Mouse (Mus musculus) lung, embryonic 15.5 days (tissue): Measurements from ENCODE around the gene Ppp1r1b. TPM values are rescaled to one million over a fixed set of nuclear protein-coding genes. Genes with fewer than 3 reads are reported as not detected.
A peak's percentile ranks its signal among the peaks of the same experiment; 100 is the strongest.

Experiments used
- ATAC-seq: fragments of 200-750 bp; cut with Nextera tagmentation; 2 replicates; pipeline ENCODE4 v1.8.0; 2017; ENCODE audit warnings: moderate number of reproducible peaks, borderline replicate concordance; ENCODE audit not compliant: low FRiP score, low TSS enrichment; ENCODE audit errors: extremely low read depth
- H3K27ac ChIP-seq: fragments of 300-500 bp; sonication (generic); 2 replicates; pipeline ENCODE4 v1.5.1; 2015; ENCODE audit warnings: moderate library complexity, mild to moderate bottlenecking, inconsistent platforms
- H3K27me3 ChIP-seq: fragments of 300-500 bp; sonication (generic); 2 replicates; pipeline ENCODE4 v1.6.1; 2015; ENCODE audit warnings: inconsistent platforms
- H3K36me3 ChIP-seq: fragments of 300-500 bp; sonication (generic); 2 replicates; pipeline ENCODE4 v1.6.1; 2015; ENCODE audit warnings: inconsistent platforms
- H3K4me1 ChIP-seq: fragments of 300-500 bp; sonication (generic); 2 replicates; pipeline ENCODE4 v1.6.1; 2015; ENCODE audit warnings: inconsistent platforms
- H3K4me2 ChIP-seq: fragments of 300-500 bp; sonication (generic); 2 replicates; pipeline ENCODE4 v1.6.1; 2015; ENCODE audit warnings: inconsistent platforms, mild to moderate bottlenecking, moderate library complexity
- H3K4me3 ChIP-seq: fragments of 300-500 bp; sonication (generic); 2 replicates; pipeline ENCODE4 v1.5.1; 2015; ENCODE audit warnings: mild to moderate bottlenecking, inconsistent platforms
- H3K9ac ChIP-seq: fragments of 300-500 bp; sonication (generic); 2 replicates; pipeline ENCODE4 v1.6.1; 2015; ENCODE audit warnings: inconsistent platforms
- H3K9me3 ChIP-seq: fragments of 300-500 bp; sonication (generic); 2 replicates; pipeline ENCODE4 v1.6.1; 2016; ENCODE audit warnings: inconsistent platforms
- WGBS: fragments of 180-500 bp; shearing (Covaris S2); methylation state at CpG from one replicate; pipeline ENCODE4 v1.1.7; 2015; 5-methylcytosine and 5-hydroxymethylcytosine counted together
- polyA plus RNA-seq: library from polyadenylated mRNA; unstranded; fragments of >200 nt; fragmentation: Nextera tagmentation; extraction: Ambion mirVana; gene quantifications from 2 replicates; pipeline ENCODE4 v1.2.1, GENCODE M21; 2015

Ppp1r1b gene
- polyA plus RNA-seq, 1 experiment from 2014 or later: 5.5 TPM

DNA sequence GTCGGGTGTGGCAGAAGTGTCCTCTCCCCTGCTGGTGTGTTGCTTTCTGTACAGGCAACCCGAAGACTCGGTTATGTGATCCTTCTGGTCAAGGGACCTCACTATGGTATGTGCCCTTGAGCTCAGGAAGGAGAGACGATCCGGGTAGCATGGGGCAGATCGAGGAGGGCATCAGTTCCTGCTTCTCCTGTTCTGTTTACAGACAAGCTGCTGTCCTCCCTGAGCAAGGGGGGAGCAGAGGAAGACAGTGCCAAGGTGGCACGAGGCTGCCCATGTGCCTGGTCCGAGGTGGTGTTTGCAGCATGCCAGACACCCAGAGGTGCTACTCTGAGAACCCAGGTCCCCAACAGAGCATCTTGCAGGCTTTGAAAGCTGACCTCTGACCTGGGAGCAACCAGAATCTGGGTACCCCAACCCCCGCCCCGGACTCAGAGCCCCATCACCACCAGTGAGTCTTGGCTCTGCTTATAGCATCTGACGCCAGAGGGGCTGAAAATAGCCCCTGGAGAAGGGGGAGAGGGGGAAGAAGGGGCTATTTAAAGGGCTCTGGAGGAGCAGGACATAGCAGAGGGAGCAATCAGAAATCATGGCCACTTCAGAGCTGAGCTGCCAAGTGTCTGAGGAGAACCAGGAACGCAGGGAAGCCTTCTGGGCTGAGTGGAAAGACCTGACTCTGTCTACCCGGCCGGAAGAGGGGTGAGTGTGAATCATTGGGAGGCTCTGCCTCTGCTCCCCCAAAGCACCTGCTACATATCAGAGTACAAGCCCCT, 35.2 kb downstream of the Ppp1r1b start, which contains the start of gene Tcap:
Gene Tcap, plus strand, starts transcription at position 551 of the 770 bp plus-strand sequence.
- Histone ChIP-seq H3K4me3 (no peak within 1 kb of the TSS), H3K4me1 (peaks cover 26% of the 10 kb centered on the region), H3K27me3 (peaks cover 42% of the 10 kb centered on the region), H3K27ac (no peak within 1 kb of the TSS), H3K4me2 (no peak within 1 kb of the TSS), H3K36me3 (peaks cover 18% of the 10 kb centered on the region), H3K9me3 (no peaks in the 10 kb centered on the region), H3K9ac (no peak within 1 kb of the TSS)
- ATAC-seq: no peak
- WGBS: 55% methylated on average over 14 of the region's 14 CpGs

DNA sequence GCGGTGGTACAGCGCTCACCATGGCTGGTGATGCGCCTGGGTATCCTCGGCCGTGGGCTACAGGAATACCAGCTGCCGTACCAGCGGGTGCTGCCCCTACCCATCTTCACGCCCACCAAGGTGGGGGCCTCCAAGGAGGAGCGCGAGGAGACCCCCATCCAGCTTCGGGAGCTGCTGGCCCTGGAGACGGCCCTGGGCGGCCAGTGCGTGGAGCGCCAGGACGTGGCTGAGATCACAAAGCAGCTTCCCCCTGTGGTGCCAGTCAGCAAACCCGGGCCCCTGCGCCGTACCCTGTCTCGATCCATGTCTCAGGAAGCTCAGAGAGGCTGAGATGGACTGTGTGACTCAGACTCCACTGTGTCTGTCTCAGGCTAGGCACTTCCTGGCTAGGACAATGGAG, 36.0 kb downstream of the Ppp1r1b start:
- Histone ChIP-seq H3K4me1 (peaks cover 33% of the 10 kb centered on the region), H3K36me3 (peaks cover 10% of the 10 kb centered on the region), H3K4me3 (no peak overlapping the region), H3K4me2 (no peak overlapping the region), H3K27me3 (peaks cover 50% of the 10 kb centered on the region), H3K27ac (no peak overlapping the region), H3K9ac (no peak overlapping the region), H3K9me3 (no peaks in the 10 kb centered on the region)
- ATAC-seq: no peak
- 71% methylated on average over 20 of the region's 20 CpGs for WGBS

DNA sequence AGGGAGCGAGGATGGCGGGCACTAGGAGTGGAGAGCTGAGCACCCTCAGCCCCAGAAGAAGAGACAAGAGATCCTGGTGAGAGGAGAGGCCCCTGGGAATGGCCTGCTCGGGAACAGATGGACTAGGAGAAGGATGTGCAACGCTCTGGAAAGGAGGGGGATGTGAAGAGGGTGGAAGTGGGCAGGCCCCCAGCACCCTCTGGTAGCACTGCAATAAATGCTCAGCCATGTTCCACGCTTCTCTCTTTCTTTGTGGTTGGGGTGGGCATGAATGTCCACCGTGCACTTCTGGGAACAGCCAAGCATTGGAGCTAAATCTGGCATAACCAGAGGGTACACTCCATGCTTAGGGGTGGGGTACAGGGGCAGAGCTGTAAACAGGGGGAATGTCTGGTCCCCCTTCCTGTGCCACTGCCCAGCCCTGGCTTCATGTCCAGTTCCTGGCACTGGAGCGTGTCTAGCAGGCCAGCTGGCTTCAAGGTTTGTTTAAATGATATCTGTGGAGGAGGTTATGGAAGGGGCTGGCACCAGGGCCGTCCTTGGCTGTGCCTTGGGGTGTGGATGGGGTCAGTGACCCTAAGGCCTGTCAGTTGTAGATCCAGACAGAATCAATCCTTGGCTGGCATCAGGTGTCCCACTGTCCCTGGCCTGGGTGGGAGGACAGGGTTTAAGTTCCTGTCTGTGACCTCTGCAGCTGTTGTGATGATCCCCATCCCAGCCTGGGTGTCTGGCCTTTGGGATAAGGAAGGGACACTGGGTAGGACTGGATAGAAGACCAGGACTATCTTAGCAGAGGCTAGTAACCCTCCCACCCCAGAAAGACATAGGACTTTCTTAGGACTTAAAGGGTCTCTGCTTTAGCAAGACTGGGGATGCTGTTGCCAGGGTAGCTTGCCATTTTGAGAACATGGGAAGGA, 36.8 kb downstream of the Ppp1r1b start:
- Histone ChIP-seq H3K36me3 (peaks cover 8% of the 10 kb centered on the region; the same call in 1 of the 2 replicates), H3K4me2 (no peak overlapping the region), H3K9ac (no peak overlapping the region), H3K4me1 (peaks cover 28% of the 10 kb centered on the region), H3K4me3 (no peak overlapping the region), H3K27ac (no peak overlapping the region), H3K27me3 (peaks cover 50% of the 10 kb centered on the region), H3K9me3 (no peaks in the 10 kb centered on the region)
- WGBS: 66% methylated on average over 8 of the region's 8 CpGs
- no peak for ATAC-seq

DNA sequence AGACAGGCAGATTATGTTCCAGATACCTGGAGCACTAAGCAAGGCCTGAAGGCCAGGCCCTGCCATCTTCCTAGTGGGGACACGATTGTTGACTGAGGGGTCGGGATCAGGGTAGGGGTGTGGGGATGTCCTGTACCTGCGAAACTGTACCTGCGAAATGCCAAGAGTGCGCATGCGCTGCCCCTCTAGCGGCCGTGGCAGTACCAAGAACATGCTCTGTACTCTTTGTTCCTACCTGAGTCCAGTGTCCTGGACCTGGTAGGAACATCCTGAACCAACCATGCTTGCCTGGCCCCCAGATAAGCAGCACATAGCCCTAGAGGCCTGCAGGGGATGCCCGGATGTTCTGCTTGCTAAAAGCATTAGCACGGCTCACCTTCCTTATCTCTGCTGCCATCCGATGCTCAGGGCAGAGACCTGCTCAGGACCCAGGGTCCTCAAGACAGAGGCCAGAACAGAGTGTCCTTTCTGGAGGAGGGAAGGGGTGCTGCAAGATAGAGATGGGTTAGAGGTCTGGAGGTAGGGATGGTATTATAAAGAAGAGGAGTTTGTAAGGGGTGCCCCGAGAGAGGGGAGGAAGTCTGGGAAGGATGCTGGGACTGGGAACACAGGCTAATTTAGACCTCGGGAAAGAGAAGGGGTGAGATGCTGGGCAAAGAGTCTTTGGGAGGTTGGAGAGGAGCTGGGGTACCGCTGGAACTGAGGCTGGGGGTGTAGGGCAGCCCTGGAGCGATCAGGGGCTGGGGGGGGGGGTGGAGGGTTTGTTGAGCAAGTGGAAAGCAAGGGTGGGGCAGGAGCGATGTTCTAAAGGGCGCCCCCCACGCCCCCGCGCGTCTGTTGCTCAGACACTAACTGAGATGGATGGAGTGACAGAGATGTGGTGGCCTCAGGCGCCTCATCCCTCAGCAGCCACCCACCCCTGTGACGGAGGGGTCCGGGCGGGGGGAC, 37.7 kb downstream of the Ppp1r1b start, which contains the start of gene Pnmt:
Gene Pnmt, plus strand, starts transcription at position 813 of the 948 bp plus-strand sequence.
- Histone ChIP-seq H3K27ac (no peak within 1 kb of the TSS), H3K27me3 (peaks cover 54% of the 10 kb centered on the region), H3K9me3 (no peaks in the 10 kb centered on the region), H3K4me2 (no peak within 1 kb of the TSS), H3K36me3 (0 out of 2 replicates have a peak, but pooled peaks cover under 1% of the 10 kb centered on the region), H3K4me3 (no peak within 1 kb of the TSS), H3K9ac (no peak within 1 kb of the TSS), H3K4me1 (peaks cover 28% of the 10 kb centered on the region)
- no peak for ATAC-seq
- 38% methylated on average over 25 of the region's 25 CpGs for WGBS

DNA sequence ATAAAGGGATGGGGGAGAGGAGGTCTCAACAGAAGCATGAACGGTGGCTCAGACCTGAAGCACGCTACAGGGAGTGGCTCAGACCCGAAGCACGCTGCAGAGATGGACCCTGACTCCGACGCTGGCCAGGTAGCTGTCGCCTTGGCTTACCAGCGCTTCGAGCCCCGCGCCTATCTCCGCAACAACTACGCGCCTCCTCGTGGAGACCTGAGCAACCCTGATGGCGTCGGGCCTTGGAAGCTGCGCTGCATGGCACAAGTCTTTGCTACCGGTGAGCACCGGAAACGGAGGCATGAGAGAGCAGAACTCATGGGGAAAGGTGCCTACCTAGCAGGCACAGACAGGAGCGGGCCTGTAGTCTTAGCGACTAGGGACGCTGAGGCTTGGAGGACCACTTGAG, 38.4 kb downstream of the Ppp1r1b start:
- WGBS: 9% methylated on average over 24 of the region's 24 CpGs
- Histone ChIP-seq H3K9ac (no peak overlapping the region), H3K4me1 (peaks cover 31% of the 10 kb centered on the region), H3K27me3 (peaks cover 54% of the 10 kb centered on the region), H3K9me3 (no peaks in the 10 kb centered on the region), H3K27ac (no peak overlapping the region), H3K36me3 (no peaks in the 10 kb centered on the region), H3K4me2 (no peak overlapping the region), H3K4me3 (no peak overlapping the region)
- ATAC-seq: no peak

DNA sequence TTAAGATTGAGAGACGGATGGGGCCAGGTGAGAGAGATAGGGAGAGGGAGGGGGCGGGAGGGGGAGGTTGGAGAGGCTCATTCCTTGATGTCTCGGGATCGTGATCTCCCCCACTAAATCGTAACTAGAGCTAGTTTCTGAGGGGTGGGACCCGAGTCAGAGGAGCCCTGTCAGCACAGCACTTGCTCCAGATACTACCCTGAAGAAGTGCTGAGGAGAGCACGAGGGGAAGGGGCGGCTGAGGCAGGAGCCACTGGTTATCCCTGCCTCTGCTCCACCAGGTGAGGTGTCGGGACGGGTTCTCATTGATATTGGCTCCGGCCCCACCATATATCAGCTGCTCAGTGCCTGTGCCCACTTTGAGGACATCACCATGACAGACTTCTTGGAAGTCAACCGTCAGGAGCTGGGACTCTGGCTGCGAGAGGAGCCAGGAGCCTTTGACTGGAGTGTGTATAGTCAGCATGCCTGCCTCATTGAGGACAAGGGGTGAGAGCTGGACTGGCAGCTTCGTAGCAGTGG, 38.9 kb downstream of the Ppp1r1b start:
- Histone ChIP-seq H3K4me2 (no peak overlapping the region), H3K27me3 (peaks cover 54% of the 10 kb centered on the region), H3K36me3 (no peaks in the 10 kb centered on the region), H3K4me1 (peaks cover 36% of the 10 kb centered on the region), H3K4me3 (no peak overlapping the region), H3K9ac (no peak overlapping the region), H3K27ac (no peak overlapping the region), H3K9me3 (no peaks in the 10 kb centered on the region)
- 33% methylated on average over 14 of the region's 14 CpGs for WGBS
- no peak for ATAC-seq

DNA sequence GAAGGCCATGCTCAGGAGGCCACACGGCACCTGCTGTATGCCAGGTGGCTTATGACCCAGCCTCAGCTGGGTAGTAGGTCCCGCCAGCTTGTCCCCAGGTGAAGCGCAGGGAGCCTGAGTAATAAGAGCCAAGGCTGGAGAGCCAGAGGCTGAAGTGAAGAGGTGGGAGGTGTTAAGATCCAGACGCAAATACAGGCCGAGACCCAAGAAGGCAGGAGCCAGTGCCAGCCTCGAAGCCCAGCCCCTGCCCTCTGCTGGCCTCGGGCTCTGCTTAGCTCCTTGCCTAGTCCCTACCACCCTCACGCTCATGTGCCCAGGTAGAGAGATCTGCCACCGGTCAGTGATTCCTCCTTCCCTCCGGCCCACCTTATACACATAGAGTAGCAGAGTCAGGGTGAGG, 40.1 kb downstream of the Ppp1r1b start:
- H3K36me3 ChIP-seq: no peaks in the 10 kb centered on the region
- H3K4me3 ChIP-seq: no peak overlapping the region
- H3K9ac ChIP-seq: no peak overlapping the region
- H3K4me1 ChIP-seq: peaks cover 48% of the 10 kb centered on the region
- no peak overlapping the region for H3K4me2 ChIP-seq
- no peaks in the 10 kb centered on the region for H3K9me3 ChIP-seq
- WGBS: 59% methylated on average over 10 of the region's 10 CpGs
- H3K27me3 ChIP-seq: peaks cover 54% of the 10 kb centered on the region
- ATAC-seq: no peak
- H3K27ac ChIP-seq: no peak overlapping the region

DNA sequence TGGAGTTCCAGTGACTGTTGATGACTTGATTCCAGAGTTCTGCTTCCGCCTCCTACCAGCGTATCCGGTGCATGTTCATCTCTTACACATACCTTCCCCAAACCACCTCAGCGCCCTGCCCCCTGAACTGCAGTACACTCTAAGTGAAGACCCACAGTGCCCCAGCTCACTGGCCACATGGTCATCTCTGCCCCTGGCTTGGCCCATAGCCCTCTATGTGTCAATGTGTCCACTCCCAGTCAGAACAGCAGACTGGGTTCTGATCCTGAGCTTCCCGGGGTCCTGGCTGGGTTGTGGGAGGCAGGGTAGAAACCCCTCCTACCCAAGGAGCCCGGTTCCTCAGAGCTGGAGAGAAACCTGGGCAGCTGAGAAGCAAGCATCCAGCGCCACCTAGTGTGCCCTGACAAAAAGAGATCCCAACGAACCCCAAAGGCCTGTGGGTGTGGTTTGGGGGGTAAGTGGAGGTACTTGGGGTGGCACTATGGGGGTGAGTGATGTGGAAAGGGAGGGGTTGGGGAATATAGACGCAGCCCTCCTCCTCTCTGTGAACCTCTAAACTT, 41.1 kb downstream of the Ppp1r1b start:
- Histone ChIP-seq H3K4me1 (peaks cover 58% of the 10 kb centered on the region), H3K27ac (no peak overlapping the region), H3K4me2 (no peak overlapping the region), H3K4me3 (no peak overlapping the region), H3K27me3 (peaks cover 53% of the 10 kb centered on the region), H3K36me3 (no peaks in the 10 kb centered on the region), H3K9ac (no peak overlapping the region), H3K9me3 (no peaks in the 10 kb centered on the region)
- no peak for ATAC-seq
- 20% methylated on average over 9 of the region's 9 CpGs for WGBS

DNA sequence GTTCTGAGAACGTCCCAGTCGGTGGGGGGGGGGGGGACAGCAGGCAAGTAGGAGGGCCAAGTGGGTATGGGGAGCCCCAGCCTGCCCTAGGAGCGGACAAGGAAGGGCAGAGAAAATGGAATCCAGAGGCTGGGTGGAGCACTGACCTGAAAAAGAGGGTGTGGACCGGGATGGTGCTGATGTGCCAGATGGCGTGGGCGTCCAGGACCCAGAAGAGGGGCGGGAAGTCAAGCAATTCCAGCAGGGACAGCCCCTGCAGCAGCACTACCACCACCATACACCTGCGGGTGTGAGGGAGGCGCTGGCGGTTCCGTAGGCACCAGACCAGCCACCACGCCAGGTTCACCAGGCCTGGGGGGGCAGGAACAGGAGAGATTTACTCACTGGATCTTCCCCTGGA, 41.9 kb downstream of the Ppp1r1b start:
- Histone ChIP-seq H3K9ac (no peak overlapping the region), H3K4me1 (peaks cover 66% of the 10 kb centered on the region), H3K4me3 (no peak overlapping the region), H3K4me2 (no peak overlapping the region), H3K27ac (no peak overlapping the region), H3K27me3 (peaks cover 45% of the 10 kb centered on the region), H3K36me3 (no peaks in the 10 kb centered on the region), H3K9me3 (no peaks in the 10 kb centered on the region)
- WGBS: 72% methylated on average over 12 of the region's 12 CpGs
- no peak for ATAC-seq

DNA sequence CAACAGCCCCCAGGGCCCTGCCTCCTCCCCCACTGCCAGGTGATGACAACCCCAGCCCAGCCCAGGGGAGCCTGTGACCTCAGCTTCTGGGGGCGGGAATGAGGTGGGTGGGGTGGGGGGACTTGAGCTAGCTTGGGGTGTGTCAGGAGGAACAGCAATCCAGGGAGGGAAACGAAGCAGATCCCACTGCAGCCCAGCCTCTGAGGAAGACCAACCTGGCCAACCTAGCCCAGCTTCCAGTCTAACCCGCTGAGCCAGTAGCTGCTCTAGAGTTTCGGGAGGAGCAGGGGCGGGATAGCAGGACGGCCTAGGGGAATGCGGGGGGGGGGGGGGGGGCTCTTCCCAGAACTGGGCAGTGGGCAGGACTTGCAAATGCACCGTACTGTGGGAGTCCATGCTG, 43.8 kb downstream of the Ppp1r1b start:
- H3K27ac ChIP-seq: peak overlapping the region; percentile 78
- 10% methylated on average over 7 of the region's 8 CpGs for WGBS

DNA sequence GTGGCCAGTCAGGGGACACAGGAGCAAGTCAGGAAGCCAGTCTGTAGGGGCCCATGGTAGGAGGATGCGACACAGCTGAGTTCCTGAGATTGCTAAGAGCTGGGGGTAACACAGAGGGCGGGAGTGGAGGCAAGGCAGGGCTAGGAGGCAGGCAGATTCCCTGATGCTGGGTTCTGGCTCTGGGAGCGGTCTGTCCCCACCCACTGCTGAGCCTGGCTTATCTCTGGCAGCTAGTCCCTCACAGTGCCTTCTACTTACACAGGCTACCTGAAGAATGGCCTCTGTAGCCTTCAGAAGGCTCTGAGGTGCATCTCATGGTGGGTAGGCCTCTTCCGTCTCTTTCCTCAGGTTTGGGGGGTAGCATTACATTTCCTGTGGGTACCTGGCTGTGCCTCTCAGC, 44.4 kb downstream of the Ppp1r1b start:
- Histone ChIP-seq H3K9me3 (no peaks in the 10 kb centered on the region), H3K4me1 (peaks cover 58% of the 10 kb centered on the region), H3K4me3 (no peak overlapping the region), H3K4me2 (no peak overlapping the region), H3K27me3 (peaks cover 20% of the 10 kb centered on the region), H3K36me3 (no peaks in the 10 kb centered on the region), H3K27ac (peak overlapping the region; percentile 78), H3K9ac (no peak overlapping the region)
- WGBS: 41% methylated on average over 4 of the region's 4 CpGs
- ATAC-seq: 0 out of 2 replicates have a peak, but pooled peaks have one; percentile 9

More for the DNA sequence above, 43.8 kb downstream of the Ppp1r1b start:
- peaks cover 63% of the 10 kb centered on the region for H3K4me1 ChIP-seq
- no peak overlapping the region for H3K4me2 ChIP-seq
- H3K27me3 ChIP-seq: peaks cover 26% of the 10 kb centered on the region
- no peak for ATAC-seq
- no peak overlapping the region for H3K9ac ChIP-seq
- H3K4me3 ChIP-seq: no peak overlapping the region
- no peaks in the 10 kb centered on the region for H3K36me3 ChIP-seq
- H3K9me3 ChIP-seq: no peaks in the 10 kb centered on the region
